ENCODE assay signal across 23 mouse cellular contexts in the genomic region with DNA sequence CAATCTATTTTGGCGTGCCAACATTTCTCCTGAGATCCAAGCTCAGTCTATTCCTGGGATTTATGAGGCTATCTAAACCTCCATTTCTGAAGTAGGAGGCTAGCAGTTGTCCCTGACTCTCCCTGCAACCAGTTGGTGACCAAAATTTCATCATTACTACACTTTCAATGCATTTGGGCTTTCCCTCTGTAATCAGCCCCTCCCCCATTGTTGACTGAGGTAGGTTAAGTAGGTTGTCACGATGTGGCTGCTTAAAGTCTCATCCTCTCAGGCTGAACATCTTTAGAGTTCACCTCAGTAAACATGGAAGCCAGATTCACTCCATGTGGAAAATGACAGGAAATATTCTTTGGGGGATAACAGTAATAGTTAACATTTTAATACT. TPM values are rescaled to one million over a fixed set of nuclear protein-coding genes. Genes with fewer than 3 reads are reported as not detected.
DNase-seq lines count a peak whose midpoint lies in the region; ATAC-seq and TF ChIP-seq lines count a peak whose summit lies in the region.
"Had no signal": no experiment of that assay in that cellular context is flagged by ENCODE, and none has a peak within 500 bp of the region (broad histone marks: within the 10 kb centered on the region; RNA-seq: fewer than 3 reads in every experiment).

No protein-coding gene starts in this region.

- no peak overlapping the region for H3K9ac ChIP-seq in liver, postnatal 0 days (replicated peaks)
- H3K9ac ChIP-seq: embryonic facial prominence, embryonic 13.5 days; forebrain, embryonic 12.5 days; forebrain, embryonic 15.5 days; hindbrain, embryonic 12.5 days; hindbrain, embryonic 15.5 days had no signal

- no peak overlapping the region; the same call in 1 of the 2 replicates for H3K27ac ChIP-seq in liver, postnatal 0 days (ENCODE audit: low read depth)
- H3K27ac ChIP-seq: embryonic facial prominence, embryonic 10.5 days; embryonic facial prominence, embryonic 13.5 days; forebrain, embryonic 12.5 days; forebrain, embryonic 15.5 days; heart, adult 2 months; hindbrain, embryonic 12.5 days; hindbrain, embryonic 15.5 days had no signal

- no peak overlapping the region for H3K4me3 ChIP-seq in liver, postnatal 0 days (ENCODE audit: low read depth, low read length)
- H3K4me3 ChIP-seq: embryonic facial prominence, embryonic 10.5 days; embryonic facial prominence, embryonic 13.5 days; erythroblast, embryonic 14.5 days; forebrain, embryonic 12.5 days; forebrain, embryonic 15.5 days; heart, adult 2 months; hindbrain, embryonic 12.5 days; hindbrain, embryonic 15.5 days had no signal

- DNase-seq in liver, postnatal 0 days = no peak
- DNase-seq in liver = no peak
- peak; percentile 46 for DNase-seq in induced T-regulatory cell, adult 2 months (ENCODE audit: low read depth)
- no peak for DNase-seq in thymus, postnatal 4 days
- DNase-seq in left cerebral cortex, adult 8-10 months (ENCODE audit: low spot score in 2 of 2) = no peak
- DNase-seq in lung, postnatal 14 days = no peak
- DNase-seq: adrenal gland, postnatal 14 days; cerebellum, adult 11-12 months; cerebellum, adult 8-10 months; cerebellum, postnatal 10 days; cerebellum, postnatal 36 days; embryo, embryonic 11 days; gastrocnemius, postnatal 25 days; heart, adult 2 months had no signal

- no peak for TF ChIP-seq EP300 in liver, postnatal 0 days (IDR thresholded peaks at IDR 0.05; ENCODE audit: low read depth)

- H3K9me3 ChIP-seq in liver, postnatal 0 days (ENCODE audit: low read length) = no peaks in the 10 kb centered on the region
- H3K9me3 ChIP-seq: embryonic facial prominence, embryonic 10.5 days; embryonic facial prominence, embryonic 13.5 days; forebrain, embryonic 12.5 days; forebrain, embryonic 15.5 days; hindbrain, embryonic 12.5 days; hindbrain, embryonic 15.5 days had no signal

- 0 out of 2 replicates have a peak overlapping the region, but pooled peaks have one; percentile 38 for H3K4me2 ChIP-seq in liver, postnatal 0 days (ENCODE audit: low read depth, low read length)
- H3K4me2 ChIP-seq: embryonic facial prominence, embryonic 13.5 days; forebrain, embryonic 12.5 days; forebrain, embryonic 15.5 days; heart, embryonic 11.5 days; hindbrain, embryonic 12.5 days; hindbrain, embryonic 15.5 days had no signal

- H3K36me3 ChIP-seq in liver, postnatal 0 days (replicated peaks; ENCODE audit: insufficient read depth, low read length) = no peaks in the 10 kb centered on the region
- H3K36me3 ChIP-seq: embryonic facial prominence, embryonic 10.5 days; embryonic facial prominence, embryonic 13.5 days; forebrain, embryonic 12.5 days; forebrain, embryonic 15.5 days; hindbrain, embryonic 12.5 days; hindbrain, embryonic 15.5 days had no signal

- 30% methylated on average over 2 of the region's 2 CpGs for WGBS in liver, postnatal 0 days (ENCODE audit: insufficient replicate concordance)

- no peak for ATAC-seq in liver, postnatal 0 days
- peak; percentile 54 for ATAC-seq in CD4-positive, CD25-positive, alpha-beta regulatory T cell, adult 4 months
- ATAC-seq: forebrain, embryonic 15.5 days had no signal

- peaks cover 29% of the 10 kb centered on the region for H3K4me1 ChIP-seq in liver, postnatal 0 days (ENCODE audit: insufficient read depth)
- H3K4me1 ChIP-seq: forebrain, embryonic 15.5 days; hindbrain, embryonic 12.5 days; hindbrain, embryonic 15.5 days had no signal

- H3K27me3 ChIP-seq in liver, postnatal 0 days (ENCODE audit: insufficient read depth, low read length) = no peaks in the 10 kb centered on the region
- H3K27me3 ChIP-seq: embryonic facial prominence, embryonic 13.5 days; forebrain, embryonic 15.5 days; hindbrain, embryonic 12.5 days; hindbrain, embryonic 15.5 days had no signal

- no peak for TF ChIP-seq CTCF in liver, postnatal 0 days (IDR thresholded peaks at IDR 0.05; ENCODE audit: low read depth)

RNA-seq across cellular contexts. Expression of gene Nedd9, which starts 15.7 kb away (rescaled TPM):
- 6.8 and 6.9 TPM in 2 replicates for polyA plus RNA-seq in liver, postnatal 0 days (2015; fragmentation: Nextera tagmentation; extraction: Ambion mirVana)
- 100 to 1,000 TPM; 122 to 144 TPM for polyA plus RNA-seq in CD4-positive, CD25-positive, alpha-beta regulatory T cell, adult 4 months (2017; shearing (Covaris generic))
- 10 to 100 TPM in 3 of 4 experiments, 1 to 10 TPM in 1; 9.9 to 14.0 (median 11.1) TPM for total RNA-seq in left cerebral cortex, adult 8-10 months (2022)
- polyA plus RNA-seq: erythroblast, embryonic 14.5 days had no signal

Comparison
In these comparisons a context has a peak if more than half of its experiments do, and no peak if none do; other contexts are left out.
1. RNA of gene Nedd9, which starts 15.7 kb away (polyA plus RNA-seq): 122 to 144 TPM in CD4-positive, CD25-positive, alpha-beta regulatory T cell, adult 4 months; 6.8 to 6.9 TPM in liver, postnatal 0 days; every median in the first group is over 10 times any median in the second.